Mouse (Mus musculus): Measurements from ENCODE around the gene Snn. TPM values are rescaled to one million over a fixed set of nuclear protein-coding genes. Genes with fewer than 3 reads are reported as not detected.

The Snn gene
- 0.42 and 0.73 TPM in 2 replicates for total RNA-seq (2012; rRNA removed)
- polyA plus RNA-seq (2012; ENCODE audit: insufficient read depth in 1 of 2, insufficient read length in 2 of 2, low read depth in 1 of 2, low replicate concordance in 2 of 2, missing spikeins in 1 of 2), result 1 to 10 TPM in 1 of 2 experiments, not detected in 1; 2.4 TPM

GRCm38 (mm10) chr16:11060645-11061044 is at the start of gene Snn:
Snn (plus strand) TSS chr16:11060945.
- H3K27me3 ChIP-seq (ENCODE audit: control insufficient read depth in 1 of 2, insufficient read depth in 2 of 2, low read length in 2 of 2), result peaks cover 0 to 10% of the 10 kb centered on the region in 2 experiments; a peak in 1 of 4 replicates
- peaks cover 0 to 8% of the 10 kb centered on the region in 2 experiments; a peak in 1 of 4 replicates for H3K36me3 ChIP-seq (ENCODE audit: control insufficient read depth in 1 of 2, insufficient read depth in 2 of 2, low read length in 2 of 2)
- H3K9ac ChIP-seq (ENCODE audit: control insufficient read depth, low read depth, low read length, poor library complexity, severe bottlenecking), result no peak within 1 kb of the TSS
- H3K79me2 ChIP-seq (ENCODE audit: control insufficient read depth, insufficient read depth, low read length, poor library complexity), result no peaks in the 10 kb centered on the region
- no peak for DNase-seq (ENCODE audit: low read depth, low spot score)
- no peak within 1 kb of the TSS for H3K4me3 ChIP-seq (ENCODE audit: control insufficient read depth in 1 of 2, insufficient read depth in 1 of 2, low read depth in 2 of 2, low read length in 2 of 2)
- H3K4me1 ChIP-seq (ENCODE audit: control insufficient read depth in 1 of 2, insufficient read depth in 2 of 2, low read length in 2 of 2), result peaks cover 0 to 8% of the 10 kb centered on the region in 2 experiments; a peak in 3 of 4 replicates
- TF ChIP-seq POLR2AphosphoS2 (IDR thresholded peaks at IDR 0.05; ENCODE audit: low read length) (no peak), NRF1 (IDR thresholded peaks at IDR 0.05; ENCODE audit: insufficient read depth, low read depth, low read length, poor library complexity, severe bottlenecking) (no peak), CHD1 (IDR thresholded peaks at IDR 0.05; ENCODE audit: low read depth, low read length) (no peak), EP300 (IDR thresholded peaks at IDR 0.05; ENCODE audit: low read depth in 1 of 2, low read length in 2 of 2) (no peak), UBTF (IDR thresholded peaks at IDR 0.05; ENCODE audit: borderline replicate concordance, insufficient read depth, low read depth, low read length) (no peak), MXI1 (IDR thresholded peaks at IDR 0.05; ENCODE audit: low read depth, low read length) (no peak), E2F4 (IDR thresholded peaks at IDR 0.05; ENCODE audit: borderline replicate concordance, low read depth, low read length) (no peak), MAFK (IDR thresholded peaks at IDR 0.05; ENCODE audit: borderline replicate concordance, low read depth, low read length) (no peak)
- no peak within 1 kb of the TSS for H3K27ac ChIP-seq (ENCODE audit: control insufficient read depth, low read depth, low read length)
- H3K9me3 ChIP-seq (replicated peaks; ENCODE audit: insufficient read depth, low read length), result no peaks in the 10 kb centered on the region

GRCm38 (mm10) chr16:11011206-11011605 is 49.5 kb upstream of the Snn start:
- H3K9ac ChIP-seq (ENCODE audit: control insufficient read depth, low read depth, low read length, poor library complexity, severe bottlenecking), result no peak overlapping the region
- TF ChIP-seq HCFC1 (IDR thresholded peaks at IDR 0.05; ENCODE audit: low read depth, low read length) (no peak), ZKSCAN1 (IDR thresholded peaks at IDR 0.05; ENCODE audit: low read depth, low read length) (no peak), ZMIZ1 (IDR thresholded peaks at IDR 0.05; ENCODE audit: low read depth, low read length) (no peak), TCF12 (IDR thresholded peaks at IDR 0.05; ENCODE audit: low read depth, low read length) (no peak), MEF2A (IDR thresholded peaks at IDR 0.05; ENCODE audit: extremely low read depth, insufficient replicate concordance, low read depth, low read length, poor library complexity, severe bottlenecking) (no peak)
- H3K27ac ChIP-seq (ENCODE audit: control insufficient read depth, low read depth, low read length), result no peak overlapping the region
- H3K9me3 ChIP-seq (replicated peaks; ENCODE audit: insufficient read depth, low read length), result no peaks in the 10 kb centered on the region
- peaks cover 0 to 13% of the 10 kb centered on the region in 2 experiments; a peak in 2 of 4 replicates for H3K36me3 ChIP-seq (ENCODE audit: control insufficient read depth in 1 of 2, insufficient read depth in 2 of 2, low read length in 2 of 2)
- no peak for DNase-seq (ENCODE audit: low read depth, low spot score)
- no peaks in the 10 kb centered on the region for H3K79me2 ChIP-seq (ENCODE audit: control insufficient read depth, insufficient read depth, low read length, poor library complexity)
- H3K4me1 ChIP-seq (ENCODE audit: control insufficient read depth in 1 of 2, insufficient read depth in 2 of 2, low read length in 2 of 2), result peaks cover 12 to 21% of the 10 kb centered on the region in 2 experiments
- no peak overlapping the region for H3K4me3 ChIP-seq (ENCODE audit: control insufficient read depth in 1 of 2, insufficient read depth in 1 of 2, low read depth in 2 of 2, low read length in 2 of 2)
- H3K27me3 ChIP-seq (ENCODE audit: control insufficient read depth in 1 of 2, insufficient read depth in 2 of 2, low read length in 2 of 2), result no peaks in the 10 kb centered on the region
